Mouse (Mus musculus) left cerebral cortex, postnatal 10 days (tissue): ENCODE data around the gene Aspscr1. TPM values are rescaled to one million over a fixed set of nuclear protein-coding genes. Genes with fewer than 3 reads are reported as not detected.

Source experiments
- microRNA-seq: library from miRNA; unstranded; fragments of <30 nt; microRNA quantifications from one replicate; pipeline ENCODE4 v1.2.0, GENCODE M21; 2022
- total RNA-seq, 2 experiments: library from RNA; stranded (reverse); gene quantifications; 2 replicates each; pipeline ENCODE4 v1.2.3; 2021

The Aspscr1 gene
- total RNA-seq, 2 experiments from 2014 or later: 59.1 to 66.6 TPM

Small RNAs within 50 kb of the gene (microRNA-seq; reads per million reads assigned to microRNA genes)
- not detected for gene Mir6936

Other genes with a start within 250 kb of the Aspscr1 start
- gene Nploc4, start 235.3 kb upstream of the Aspscr1 start, total RNA-seq: 10 to 100 TPM; 63.1 to 70.3 TPM
- gene Tspan10, start 230.3 kb upstream of the Aspscr1 start, total RNA-seq: not detected
- under 1 TPM; 0.24 to 0.34 TPM for gene Pde6g, start 219.5 kb upstream of the Aspscr1 start, total RNA-seq
- gene Oxld1, start 214.9 kb upstream of the Aspscr1 start, total RNA-seq: 10 to 100 TPM; 10.6 to 13.8 TPM
- gene Ccdc137, start 214.9 kb upstream of the Aspscr1 start, total RNA-seq: 10 to 100 TPM; 16.8 to 20.8 TPM
- 10 to 100 TPM; 60.9 to 61.0 TPM for gene Arl16, start 205.4 kb upstream of the Aspscr1 start, total RNA-seq
- gene Mrpl12, start 188.4 kb upstream of the Aspscr1 start, total RNA-seq: 10 to 100 TPM; 76.6 to 79.1 TPM
- gene Slc25a10, start 181.1 kb upstream of the Aspscr1 start, total RNA-seq: 10 to 100 TPM; 23.4 to 26.6 TPM
- under 1 TPM in 1 of 2 experiments, not detected in 1; 0.26 TPM for gene Gcgr, start 142.3 kb upstream of the Aspscr1 start, total RNA-seq
- 100 to 1,000 TPM; 103 to 110 TPM for gene Mcrip1, start 123.2 kb upstream of the Aspscr1 start, total RNA-seq
- not detected for gene Ppp1r27, start 121.8 kb upstream of the Aspscr1 start, total RNA-seq
- 100 to 1,000 TPM; 136 to 138 TPM for gene P4hb, start 99.7 kb upstream of the Aspscr1 start, total RNA-seq
- 100 to 1,000 TPM; 406 to 417 TPM for gene Arhgdia, start 91.3 kb upstream of the Aspscr1 start, total RNA-seq
- gene Alyref, start 74.6 kb upstream of the Aspscr1 start, total RNA-seq: 10 to 100 TPM; 69.3 to 76.5 TPM
- 100 to 1,000 TPM; 102 to 110 TPM for gene Anapc11, start 74.6 kb upstream of the Aspscr1 start, total RNA-seq
- gene Npb, start 64.5 kb upstream of the Aspscr1 start, total RNA-seq: not detected
- 100 to 1,000 TPM; 130 TPM for gene Pcyt2, start 55.0 kb upstream of the Aspscr1 start, total RNA-seq
- gene Sirt7, start 47.7 kb upstream of the Aspscr1 start, total RNA-seq: 10 to 100 TPM; 37.5 to 40.6 TPM
- gene Mafg, start 39.4 kb upstream of the Aspscr1 start, total RNA-seq: 10 to 100 TPM; 84.4 to 84.7 TPM
- gene Pycr1, start 29.2 kb upstream of the Aspscr1 start, total RNA-seq: 1 to 10 TPM; 3.0 to 3.8 TPM
- 1 to 10 TPM; 3.1 to 3.5 TPM for gene Myadml2, start 24.8 kb upstream of the Aspscr1 start, total RNA-seq
- 1 to 10 TPM; 4.2 to 5.7 TPM for gene Notum, start 11.8 kb upstream of the Aspscr1 start, total RNA-seq
- 10 to 100 TPM; 24.5 to 26.0 TPM for gene Cenpx, start 40.8 kb downstream of the Aspscr1 start, total RNA-seq
- gene Lrrc45, start 41.0 kb downstream of the Aspscr1 start, total RNA-seq: 10 to 100 TPM; 58.3 to 66.0 TPM
- gene Rac3, start 48.5 kb downstream of the Aspscr1 start, total RNA-seq: 100 to 1,000 TPM; 265 to 293 TPM
- 1 to 10 TPM; 5.9 to 6.4 TPM for gene Dcxr, start 54.3 kb downstream of the Aspscr1 start, total RNA-seq
- 1 to 10 TPM; 3.3 to 3.7 TPM for gene Cbr2, start 59.1 kb downstream of the Aspscr1 start, total RNA-seq
- gene Hmga1b, start 89.8 kb downstream of the Aspscr1 start, total RNA-seq: 10 to 100 TPM; 25.0 to 46.6 TPM
- 10 to 100 TPM; 88.1 to 88.4 TPM for gene Rfng, start 111.2 kb downstream of the Aspscr1 start, total RNA-seq
- 100 to 1,000 TPM; 147 to 148 TPM for gene Gps1, start 111.3 kb downstream of the Aspscr1 start, total RNA-seq
- gene Dus1l, start 123.4 kb downstream of the Aspscr1 start, total RNA-seq: 10 to 100 TPM; 37.4 to 40.7 TPM
- gene Fasn, start 151.6 kb downstream of the Aspscr1 start, total RNA-seq: 100 to 1,000 TPM; 258 to 269 TPM